In the genomic region with DNA sequence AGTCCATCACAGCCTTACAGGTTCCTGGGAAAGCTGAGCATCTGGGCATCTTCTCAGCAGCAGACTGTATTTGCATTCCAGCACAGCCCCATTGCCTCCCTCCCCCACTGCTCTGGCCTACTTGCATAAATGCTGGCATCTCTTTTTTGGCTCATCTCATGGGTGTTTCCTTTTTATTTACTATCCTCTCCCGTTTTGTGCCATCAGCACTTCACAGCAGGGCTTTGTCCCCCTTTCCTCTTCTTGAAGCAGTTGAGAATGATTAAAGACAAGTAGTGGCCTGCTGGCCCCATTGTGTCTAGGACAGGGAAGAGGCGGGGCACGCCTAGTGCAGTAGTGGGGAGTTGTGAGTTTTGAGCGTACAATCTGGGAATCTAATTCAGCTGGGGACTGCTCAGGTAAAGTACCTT, we compare ENCODE assay signal across 11 mouse cellular contexts.
A peak's percentile ranks its signal among the peaks of the same experiment; 100 is the strongest.
DNase-seq lines count a peak whose midpoint lies in the region; ATAC-seq and TF ChIP-seq lines count a peak whose summit lies in the region.
"Had no signal": no experiment of that assay in that cellular context is flagged by ENCODE, and none has a peak within 500 bp of the region (broad histone marks: within the 10 kb centered on the region; RNA-seq: fewer than 3 reads in every experiment).

No protein-coding gene starts in this region.

- peak; percentile 15 to 25 for DNase-seq in layer of hippocampus, adult 8-10 months (ENCODE audit: low spot score in 2 of 2)
- DNase-seq in layer of hippocampus, adult 9-10 months (ENCODE audit: low spot score): no peak
- DNase-seq in left cerebral cortex, adult 2 months (ENCODE audit: extremely low spot score in 1 of 2, low spot score in 2 of 2): peak; percentile 22 to 29
- DNase-seq in right cerebral cortex, adult 18-20 months: peak; percentile 56
- DNase-seq in urinary bladder, adult 2 months (ENCODE audit: low spot score): no peak
- DNase-seq in heart, adult 18-20 months: no peak
- DNase-seq: heart, adult 11 months had no signal

- no peak for ATAC-seq in embryonic facial prominence, embryonic 13.5 days (ENCODE audit: insufficient number of reproducible peaks, insufficient read depth, low FRiP score, low TSS enrichment, low read depth)
- ATAC-seq in megakaryocyte, adult 5-6 weeks (ENCODE audit: poor library complexity, severe bottlenecking): no peak

- WGBS in embryonic facial prominence, embryonic 13.5 days: 27% methylated on average over 4 of the region's 4 CpGs

- no peaks in the 10 kb centered on the region for H3K36me3 ChIP-seq in embryonic facial prominence, embryonic 13.5 days
- H3K36me3 ChIP-seq: stomach, embryonic 15.5 days had no signal

- no peak overlapping the region for H3K9ac ChIP-seq in embryonic facial prominence, embryonic 13.5 days
- H3K9ac ChIP-seq: stomach, embryonic 15.5 days had no signal

- no peak for TF ChIP-seq CTCF in left cerebral cortex, adult 2 months (IDR thresholded peaks at IDR 0.05)

- H3K4me1 ChIP-seq in embryonic facial prominence, embryonic 13.5 days: peaks cover 23% of the 10 kb centered on the region
- H3K4me1 ChIP-seq: megakaryocyte, embryonic 14.5 days had no signal

- peak overlapping the region; percentile 14; the same call in 1 of the 2 replicates for H3K4me2 ChIP-seq in embryonic facial prominence, embryonic 13.5 days
- H3K4me2 ChIP-seq: stomach, embryonic 15.5 days had no signal

- no peaks in the 10 kb centered on the region for H3K9me3 ChIP-seq in embryonic facial prominence, embryonic 13.5 days
- H3K9me3 ChIP-seq: stomach, embryonic 15.5 days had no signal

- intact Hi-C loops in left cerebral cortex, adult 2 months (cut with DNase I): no loop called here

- H3K27ac ChIP-seq in embryonic facial prominence, embryonic 13.5 days: peak overlapping the region; percentile 28; the same call in 1 of the 2 replicates
- H3K27ac ChIP-seq in left cerebral cortex, adult 2 months: no peak overlapping the region
- H3K27ac ChIP-seq: stomach, embryonic 15.5 days had no signal

- H3K27me3 ChIP-seq in embryonic facial prominence, embryonic 13.5 days: no peaks in the 10 kb centered on the region; the same call in 1 of the 2 replicates
- H3K27me3 ChIP-seq: megakaryocyte, embryonic 14.5 days; stomach, embryonic 15.5 days had no signal

- no peak overlapping the region for H3K4me3 ChIP-seq in embryonic facial prominence, embryonic 13.5 days
- H3K4me3 ChIP-seq in left cerebral cortex, adult 2 months: no peak overlapping the region
- H3K4me3 ChIP-seq: megakaryocyte, embryonic 14.5 days; stomach, embryonic 15.5 days had no signal

Comparison
In these comparisons a context has a peak if more than half of its experiments do, and no peak if none do; other contexts are left out.
1. DNase-seq: peak in layer of hippocampus, adult 8-10 months (2 of 2), left cerebral cortex, adult 2 months (2 of 2) and right cerebral cortex, adult 18-20 months (single experiment); none in layer of hippocampus, adult 9-10 months (single experiment), urinary bladder, adult 2 months (single experiment) and heart, adult 18-20 months (0 of 2).